Mouse (Mus musculus): ENCODE measurements around the gene Slc16a6. TPM values are rescaled to one million over a fixed set of nuclear protein-coding genes. Genes with fewer than 3 reads are reported as not detected.
A peak's percentile ranks its signal among the peaks of the same experiment; 100 is the strongest.

Slc16a6 gene
- 7.2 and 7.8 TPM in 2 replicates for polyA plus RNA-seq (2012; rRNA removed)

GRCm38 (mm10) chr11:109473171-109474085 lies at the start of gene Slc16a6, which contains the start of gene Arsg:
Gene Slc16a6, minus strand, starts transcription at chr11:109473598.
Gene Arsg, plus strand, starts transcription at chr11:109473374.
- Histone ChIP-seq H3K4me1 (ENCODE audit: control insufficient read depth, insufficient read depth, low read length) (no peaks in the 10 kb centered on the region), H3K27ac (ENCODE audit: insufficient read depth, low read length) (peak within 1 kb of the TSS; percentile 88), H3K4me3 (ENCODE audit: insufficient read depth, low read length) (peak within 1 kb of the TSS; percentile 60)
- no peak for TF ChIP-seq CTCF (IDR thresholded peaks at IDR 0.05; ENCODE audit: extremely low read depth, insufficient read depth, low read length)
- peak; percentile 47; the same call in 1 of the 2 replicates for TF ChIP-seq POLR2A (IDR thresholded peaks at IDR 0.05; ENCODE audit: extremely low read depth, insufficient read depth, low read length)

- H3K4me1 ChIP-seq (ENCODE audit: control insufficient read depth, insufficient read depth, low read length) = no peaks in the 10 kb centered on the region
- no peak overlapping the region for H3K4me3 ChIP-seq (ENCODE audit: insufficient read depth, low read length)
- no peak overlapping the region for H3K27ac ChIP-seq (ENCODE audit: insufficient read depth, low read length)
- TF ChIP-seq CTCF (IDR thresholded peaks at IDR 0.05; ENCODE audit: extremely low read depth, insufficient read depth, low read length) (no peak), POLR2A (IDR thresholded peaks at IDR 0.05; ENCODE audit: extremely low read depth, insufficient read depth, low read length) (no peak)
Observed at GRCm38 (mm10) chr11:109520958-109521357, 47.6 kb upstream of the Slc16a6 start.

GRCm38 (mm10) chr11:109517816-109518215 lies 44.4 kb upstream of the Slc16a6 start:
- H3K27ac ChIP-seq (ENCODE audit: insufficient read depth, low read length) = no peak overlapping the region
- H3K4me3 ChIP-seq (ENCODE audit: insufficient read depth, low read length) = no peak overlapping the region
- H3K4me1 ChIP-seq (ENCODE audit: control insufficient read depth, insufficient read depth, low read length) = no peaks in the 10 kb centered on the region
- no peak for TF ChIP-seq POLR2A (IDR thresholded peaks at IDR 0.05; ENCODE audit: extremely low read depth, insufficient read depth, low read length)
- TF ChIP-seq CTCF (IDR thresholded peaks at IDR 0.05; ENCODE audit: extremely low read depth, insufficient read depth, low read length) = no peak

GRCm38 (mm10) chr11:109517330-109517729 lies 43.9 kb upstream of the Slc16a6 start:
- Histone ChIP-seq H3K4me3 (ENCODE audit: insufficient read depth, low read length) (no peak overlapping the region), H3K27ac (ENCODE audit: insufficient read depth, low read length) (no peak overlapping the region), H3K4me1 (ENCODE audit: control insufficient read depth, insufficient read depth, low read length) (no peaks in the 10 kb centered on the region)
- no peak for TF ChIP-seq POLR2A (IDR thresholded peaks at IDR 0.05; ENCODE audit: extremely low read depth, insufficient read depth, low read length)

- Histone ChIP-seq H3K4me1 (ENCODE audit: control insufficient read depth, insufficient read depth, low read length) (no peaks in the 10 kb centered on the region), H3K27ac (ENCODE audit: insufficient read depth, low read length) (no peak overlapping the region), H3K4me3 (ENCODE audit: insufficient read depth, low read length) (no peak overlapping the region)
- TF ChIP-seq CTCF (IDR thresholded peaks at IDR 0.05; ENCODE audit: extremely low read depth, insufficient read depth, low read length) (no peak), POLR2A (IDR thresholded peaks at IDR 0.05; ENCODE audit: extremely low read depth, insufficient read depth, low read length) (no peak)
Observed at GRCm38 (mm10) chr11:109514064-109514612, 40.7 kb upstream of the Slc16a6 start.

GRCm38 (mm10) chr11:109512995-109513675 lies 39.7 kb upstream of the Slc16a6 start:
- H3K4me1 ChIP-seq (ENCODE audit: control insufficient read depth, insufficient read depth, low read length) = no peaks in the 10 kb centered on the region
- H3K4me3 ChIP-seq (ENCODE audit: insufficient read depth, low read length) = no peak overlapping the region
- H3K27ac ChIP-seq (ENCODE audit: insufficient read depth, low read length) = no peak overlapping the region
- TF ChIP-seq POLR2A (IDR thresholded peaks at IDR 0.05; ENCODE audit: extremely low read depth, insufficient read depth, low read length) (no peak), CTCF (IDR thresholded peaks at IDR 0.05; ENCODE audit: extremely low read depth, insufficient read depth, low read length) (no peak)

GRCm38 (mm10) chr11:109507068-109507467 lies 33.7 kb upstream of the Slc16a6 start:
- Histone ChIP-seq H3K4me1 (ENCODE audit: control insufficient read depth, insufficient read depth, low read length) (no peaks in the 10 kb centered on the region), H3K4me3 (ENCODE audit: insufficient read depth, low read length) (no peak overlapping the region), H3K27ac (ENCODE audit: insufficient read depth, low read length) (no peak overlapping the region)
- TF ChIP-seq CTCF (IDR thresholded peaks at IDR 0.05; ENCODE audit: extremely low read depth, insufficient read depth, low read length) (no peak), POLR2A (IDR thresholded peaks at IDR 0.05; ENCODE audit: extremely low read depth, insufficient read depth, low read length) (no peak)

GRCm38 (mm10) chr11:109505823-109506222 lies 32.4 kb upstream of the Slc16a6 start:
- TF ChIP-seq CTCF (IDR thresholded peaks at IDR 0.05; ENCODE audit: extremely low read depth, insufficient read depth, low read length) (no peak), POLR2A (IDR thresholded peaks at IDR 0.05; ENCODE audit: extremely low read depth, insufficient read depth, low read length) (no peak)
- H3K4me1 ChIP-seq (ENCODE audit: control insufficient read depth, insufficient read depth, low read length) = no peaks in the 10 kb centered on the region

GRCm38 (mm10) chr11:109504977-109505376 lies 31.6 kb upstream of the Slc16a6 start:
- Histone ChIP-seq H3K4me3 (ENCODE audit: insufficient read depth, low read length) (no peak overlapping the region), H3K27ac (ENCODE audit: insufficient read depth, low read length) (no peak overlapping the region), H3K4me1 (ENCODE audit: control insufficient read depth, insufficient read depth, low read length) (no peaks in the 10 kb centered on the region)
- TF ChIP-seq POLR2A (IDR thresholded peaks at IDR 0.05; ENCODE audit: extremely low read depth, insufficient read depth, low read length) (no peak), CTCF (IDR thresholded peaks at IDR 0.05; ENCODE audit: extremely low read depth, insufficient read depth, low read length) (no peak)

More at GRCm38 (mm10) chr11:109505823-109506222, 32.4 kb upstream of the Slc16a6 start:
- Histone ChIP-seq H3K27ac (ENCODE audit: insufficient read depth, low read length) (no peak overlapping the region), H3K4me3 (ENCODE audit: insufficient read depth, low read length) (no peak overlapping the region)

Measured in cortical plate, adult 2 months (tissue).